In the genomic region with DNA sequence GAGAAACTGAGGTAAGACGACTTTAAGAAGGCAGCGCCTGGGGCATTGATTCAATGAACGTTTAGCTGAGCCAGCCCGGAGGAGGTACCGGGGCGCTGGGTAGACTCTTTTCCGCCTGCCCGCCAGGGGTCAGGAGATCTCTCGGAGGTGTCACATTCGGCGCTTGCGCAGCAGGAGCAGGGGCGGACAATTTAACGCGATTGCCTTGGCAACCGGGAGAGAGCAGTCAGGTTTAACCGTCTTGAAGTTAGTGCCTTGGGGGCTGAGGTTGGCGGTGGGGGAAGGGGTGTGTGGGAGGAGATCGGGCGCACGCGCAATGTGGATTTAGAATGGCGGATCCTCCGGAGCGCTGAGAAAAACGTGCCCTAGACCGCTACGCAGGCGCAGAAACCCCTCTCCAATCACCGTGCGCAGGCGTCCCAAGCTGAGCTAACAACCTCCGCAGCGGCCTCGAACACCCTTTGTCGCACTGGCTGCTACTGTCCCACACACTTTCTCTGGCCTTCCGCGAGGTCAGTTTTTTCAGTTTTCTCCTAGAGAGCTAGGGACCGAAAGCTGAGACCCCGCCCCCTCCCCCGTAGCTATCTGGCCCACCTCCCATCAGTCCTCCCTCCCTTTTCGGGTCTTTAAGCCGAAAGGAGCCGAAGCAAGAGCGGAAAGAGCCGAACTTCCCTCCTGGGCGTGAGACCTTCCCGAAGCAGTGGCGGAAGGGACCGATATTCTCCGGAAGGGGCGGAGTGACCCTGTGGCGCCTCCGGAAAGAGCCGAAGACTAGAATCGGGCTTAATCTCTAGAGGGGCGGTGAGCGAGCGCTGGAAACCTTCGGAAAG, we compare ENCODE assay signal across 8 mouse cellular contexts. TPM values are rescaled to one million over a fixed set of nuclear protein-coding genes. Genes with fewer than 3 reads are reported as not detected.
DNase-seq lines count a peak whose midpoint lies in the region; ATAC-seq and TF ChIP-seq lines count a peak whose summit lies in the region.

No protein-coding gene starts in this region.

- peaks cover 16% of the 10 kb centered on the region for H3K36me3 ChIP-seq in megakaryocyte, embryonic 14.5 days (replicated peaks; ENCODE audit: low read length)

- peak overlapping the region; percentile 69 for H3K4me3 ChIP-seq in cortical plate, adult 2 months (ENCODE audit: insufficient read depth, low read length)
- peak overlapping the region; percentile 95 for H3K4me3 ChIP-seq in megakaryocyte, embryonic 14.5 days (replicated peaks)

- ATAC-seq in activated CD4-positive, CD25-positive, alpha-beta regulatory T cell, adult 4 months: peak; percentile 75

- H3K4me1 ChIP-seq in cortical plate, adult 2 months (ENCODE audit: control insufficient read depth, insufficient read depth, low read length): peaks cover 6% of the 10 kb centered on the region
- peaks cover 69% of the 10 kb centered on the region for H3K4me1 ChIP-seq in megakaryocyte, embryonic 14.5 days

- 0 out of 2 replicates have a peak, but pooled peaks have one; percentile 23 for TF ChIP-seq CTCF in cortical plate, adult 2 months (IDR thresholded peaks at IDR 0.05; ENCODE audit: extremely low read depth, insufficient read depth, low read length)

- peak; percentile 97 for DNase-seq in gastrocnemius, adult 8-10 months (ENCODE audit: low spot score in 2 of 2)
- DNase-seq in hindlimb bud, embryonic 11.5 days (ENCODE audit: extremely low spot score, low read depth, low spot score): peak; percentile 99
- DNase-seq in left cerebral cortex, adult 8-10 months (ENCODE audit: low spot score in 2 of 2): peak; percentile 96 to 98
- DNase-seq in right cerebral cortex, postnatal 10 days (ENCODE audit: low spot score in 2 of 2): peak; percentile 98 to 100
- peak; percentile 97 for DNase-seq in urinary bladder, postnatal 25 days (ENCODE audit: low spot score)

- H3K9me3 ChIP-seq in megakaryocyte, embryonic 14.5 days: 0 out of 2 replicates have a peak, but pooled peaks cover 2% of the 10 kb centered on the region

- TF ChIP-seq POLR2A in cortical plate, adult 2 months (IDR thresholded peaks at IDR 0.05; ENCODE audit: extremely low read depth, insufficient read depth, low read length): peak; percentile 64

- peaks cover 19% of the 10 kb centered on the region for H3K27me3 ChIP-seq in megakaryocyte, embryonic 14.5 days (replicated peaks)

- peak overlapping the region; percentile 99 for H3K27ac ChIP-seq in cortical plate, adult 2 months (ENCODE audit: insufficient read depth, low read length)

RNA-seq across cellular contexts. Expression of a gene that starts 0.8 kb away (rescaled TPM):
- polyA plus RNA-seq in activated CD4-positive, CD25-positive, alpha-beta regulatory T cell, adult 4 months (2017; shearing (Covaris generic)): 10 to 100 TPM; 24.2 to 30.1 TPM
- 184 TPM in 2 replicates for polyA plus RNA-seq in cortical plate, adult 2 months (2012; rRNA removed)
- 10 to 100 TPM; 38.2 to 52.9 (median 47.0) TPM for total RNA-seq in gastrocnemius, adult 8-10 months (2022)
- 100 to 1,000 TPM; 159 to 182 (median 174) TPM for total RNA-seq in left cerebral cortex, adult 8-10 months (2022)
- polyA plus RNA-seq in megakaryocyte, embryonic 14.5 days (2012; ENCODE audit: insufficient read depth, low replicate concordance): 251 and 262 TPM in 2 replicates

RNA-seq across cellular contexts. Expression of a gene that starts 9.8 kb away (rescaled TPM):
- polyA plus RNA-seq in activated CD4-positive, CD25-positive, alpha-beta regulatory T cell, adult 4 months (2017; shearing (Covaris generic)): 1 to 10 TPM; 1.2 to 2.8 TPM
- polyA plus RNA-seq in cortical plate, adult 2 months (2012; rRNA removed): 34.4 and 36.9 TPM in 2 replicates
- 1 to 10 TPM; 1.5 to 3.7 (median 3.1) TPM for total RNA-seq in gastrocnemius, adult 8-10 months (2022)
- 10 to 100 TPM; 25.2 to 31.7 (median 27.2) TPM for total RNA-seq in left cerebral cortex, adult 8-10 months (2022)
- polyA plus RNA-seq in megakaryocyte, embryonic 14.5 days (2012; ENCODE audit: insufficient read depth, low replicate concordance): 58.5 and 224 TPM in 2 replicates

RNA-seq across cellular contexts. Expression of a gene that starts 18.9 kb away (rescaled TPM):
- 1 to 10 TPM; 7.0 to 8.3 TPM for polyA plus RNA-seq in activated CD4-positive, CD25-positive, alpha-beta regulatory T cell, adult 4 months (2017; shearing (Covaris generic))
- 420 and 464 TPM in 2 replicates for polyA plus RNA-seq in cortical plate, adult 2 months (2012; rRNA removed)
- total RNA-seq in gastrocnemius, adult 8-10 months (2022): 100 to 1,000 TPM; 164 to 200 (median 181) TPM
- 100 to 1,000 TPM; 395 to 439 (median 410) TPM for total RNA-seq in left cerebral cortex, adult 8-10 months (2022)
- polyA plus RNA-seq in megakaryocyte, embryonic 14.5 days (2012; ENCODE audit: insufficient read depth, low replicate concordance): 687 and 1,038 TPM in 2 replicates

RNA-seq across cellular contexts. Expression of a gene that starts 22.9 kb away (rescaled TPM):
- 1 to 10 TPM; 2.5 to 3.1 TPM for polyA plus RNA-seq in activated CD4-positive, CD25-positive, alpha-beta regulatory T cell, adult 4 months (2017; shearing (Covaris generic))
- polyA plus RNA-seq in cortical plate, adult 2 months (2012; rRNA removed): 5.7 and 6.5 TPM in 2 replicates
- total RNA-seq in gastrocnemius, adult 8-10 months (2022): 1 to 10 TPM; 2.3 to 3.0 (median 2.7) TPM
- 1 to 10 TPM; 5.4 to 6.0 (median 5.7) TPM for total RNA-seq in left cerebral cortex, adult 8-10 months (2022)
- 0.96 and 6.5 TPM in 2 replicates for polyA plus RNA-seq in megakaryocyte, embryonic 14.5 days (2012; ENCODE audit: insufficient read depth, low replicate concordance)

RNA-seq across cellular contexts. Expression of a gene that starts 27.2 kb away (rescaled TPM):
- polyA plus RNA-seq in activated CD4-positive, CD25-positive, alpha-beta regulatory T cell, adult 4 months (2017; shearing (Covaris generic)): not detected
- polyA plus RNA-seq in cortical plate, adult 2 months (2012; rRNA removed): not detected in 2 replicates
- not detected for total RNA-seq in gastrocnemius, adult 8-10 months (2022)
- total RNA-seq in left cerebral cortex, adult 8-10 months (2022): 1 to 10 TPM in 1 of 4 experiments, not detected in 3; 1.5 TPM
- not detected in 2 replicates for polyA plus RNA-seq in megakaryocyte, embryonic 14.5 days (2012; ENCODE audit: insufficient read depth, low replicate concordance)

Comparison
In these comparisons a context has a peak if more than half of its experiments do, and no peak if none do; other contexts are left out.
1. Peak in every context shown above with its lines: DNase-seq, ATAC-seq, H3K4me3 ChIP-seq and H3K27ac ChIP-seq.
2. RNA of a gene that starts 18.9 kb away (polyA plus RNA-seq): 687 to 1,038 TPM in megakaryocyte, embryonic 14.5 days and 420 to 464 TPM in cortical plate, adult 2 months; 7.0 to 8.3 TPM in activated CD4-positive, CD25-positive, alpha-beta regulatory T cell, adult 4 months; every median in the first group is over 10 times any median in the second.